Mouse (Mus musculus): ENCODE results near the gene Cyp2d11.

- TF ChIP-seq CTCF (IDR thresholded peaks at IDR 0.05; ENCODE audit: extremely low read depth, insufficient read depth, insufficient read length, insufficient replicate concordance) (no peak), POLR2A (IDR thresholded peaks at IDR 0.05; ENCODE audit: low read depth, low read length) (no peak)
These were observed 13.2 kb upstream of the Cyp2d11 start, which contains the start of gene Cyp2d10 for GRCm38 (mm10) chr15:82406981-82407380.
